Mouse (Mus musculus): ENCODE data around the gene Prss22. TPM values are rescaled to one million over a fixed set of nuclear protein-coding genes. Genes with fewer than 3 reads are reported as not detected.

Prss22 gene
- polyA plus RNA-seq, 1 experiment, result 0.04 TPM

GRCm38 (mm10) chr17:24005049-24005448 lies 7.1 kb upstream of the Prss22 start:
- Histone ChIP-seq H3ac (ENCODE audit: control insufficient read depth, insufficient read length) (no peak overlapping the region), H3K27me3 (ENCODE audit: control insufficient read depth, insufficient read depth, insufficient read length) (no peaks in the 10 kb centered on the region), H3K4me2 (ENCODE audit: low read depth) (no peak overlapping the region), H3K79me2 (ENCODE audit: control insufficient read depth, insufficient read depth) (no peaks in the 10 kb centered on the region), H3K36me3 (ENCODE audit: control insufficient read depth, insufficient read depth) (no peaks in the 10 kb centered on the region), H3K4me3 (no peak overlapping the region)
- TF ChIP-seq CEBPB (IDR thresholded peaks at IDR 0.05; ENCODE audit: insufficient read depth, poor library complexity, severe bottlenecking) (no peak), REST (IDR thresholded peaks at IDR 0.05; ENCODE audit: insufficient read depth, insufficient read length) (no peak), MYOG (IDR thresholded peaks at IDR 0.05; ENCODE audit: control insufficient read depth in 1 of 3, insufficient read depth in 1 of 3, insufficient read length in 2 of 3, low read depth in 2 of 3) (no peak), POLR2A (IDR thresholded peaks at IDR 0.05; ENCODE audit: insufficient read length, low read depth) (no peak), USF1 (IDR thresholded peaks at IDR 0.05; ENCODE audit: low read depth) (no peak), SRF (IDR thresholded peaks at IDR 0.05; ENCODE audit: control insufficient read depth, insufficient read length, low read depth) (no peak), MAX (IDR thresholded peaks at IDR 0.05; ENCODE audit: low read depth) (no peak), TCF3 (IDR thresholded peaks at IDR 0.05; ENCODE audit: insufficient read length, low read depth) (no peak), POLR2AphosphoS2 (IDR thresholded peaks at IDR 0.05; ENCODE audit: insufficient read length, low read depth) (no peak), TCF12 (IDR thresholded peaks at IDR 0.05; ENCODE audit: insufficient read depth, poor library complexity, severe bottlenecking) (no peak)

DNA sequence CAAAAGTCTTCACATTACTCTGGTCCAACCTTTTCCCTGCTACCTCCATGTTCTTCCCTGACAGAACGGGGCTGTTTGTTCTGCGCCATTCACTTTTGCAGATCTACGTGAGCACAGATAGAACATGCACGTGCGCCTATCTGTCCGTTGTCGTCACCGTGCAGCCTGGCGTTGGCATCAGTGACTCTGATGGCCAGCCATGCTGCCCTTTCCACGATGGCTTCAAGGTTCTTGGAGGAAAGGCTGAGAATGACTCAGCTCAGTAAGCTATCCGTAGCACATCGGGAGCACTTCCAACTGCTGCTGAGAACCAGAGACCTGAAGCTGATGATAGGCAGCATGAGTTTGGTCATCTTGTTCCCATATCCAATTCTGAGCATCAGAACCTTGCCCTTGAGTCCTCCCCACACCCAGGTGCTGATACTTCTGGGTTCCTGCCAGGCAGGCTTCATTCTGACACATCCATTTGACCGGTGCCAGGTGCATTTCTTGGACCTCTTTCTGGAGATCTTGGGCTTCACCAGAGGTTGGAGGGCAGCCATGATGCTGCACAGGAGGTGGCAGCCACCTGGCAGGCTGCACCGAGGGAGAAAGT lies 6.3 kb upstream of the Prss22 start:
- no peaks in the 10 kb centered on the region for H3K36me3 ChIP-seq (ENCODE audit: control insufficient read depth, insufficient read depth)
- TF ChIP-seq USF1 (IDR thresholded peaks at IDR 0.05; ENCODE audit: low read depth) (no peak), MYOG (IDR thresholded peaks at IDR 0.05; ENCODE audit: control insufficient read depth in 1 of 3, insufficient read depth in 1 of 3, insufficient read length in 2 of 3, low read depth in 2 of 3) (no peak), REST (IDR thresholded peaks at IDR 0.05; ENCODE audit: insufficient read depth, insufficient read length) (no peak)
- H3K27me3 ChIP-seq (ENCODE audit: control insufficient read depth, insufficient read depth, insufficient read length), result no peaks in the 10 kb centered on the region
- H3K79me2 ChIP-seq (ENCODE audit: control insufficient read depth, insufficient read depth), result no peaks in the 10 kb centered on the region
- H3K4me2 ChIP-seq (ENCODE audit: low read depth), result no peak overlapping the region
- H3ac ChIP-seq (ENCODE audit: control insufficient read depth, insufficient read length), result no peak overlapping the region
- H3K4me3 ChIP-seq, result no peak overlapping the region

GRCm38 (mm10) chr17:24000404-24000803 lies 2.5 kb upstream of the Prss22 start:
- H3K79me2 ChIP-seq (ENCODE audit: control insufficient read depth, insufficient read depth), result no peaks in the 10 kb centered on the region
- no peaks in the 10 kb centered on the region for H3K27me3 ChIP-seq (ENCODE audit: control insufficient read depth, insufficient read depth, insufficient read length)
- H3K36me3 ChIP-seq (ENCODE audit: control insufficient read depth, insufficient read depth), result no peaks in the 10 kb centered on the region
- no peak overlapping the region for H3ac ChIP-seq (ENCODE audit: control insufficient read depth, insufficient read length)
- H3K4me2 ChIP-seq (ENCODE audit: low read depth), result peak overlapping the region; percentile 70
- no peak overlapping the region for H3K4me3 ChIP-seq
- peak; percentile 16 for TF ChIP-seq MAX (IDR thresholded peaks at IDR 0.05; ENCODE audit: low read depth)
- TF ChIP-seq E2F4 (IDR thresholded peaks at IDR 0.05; ENCODE audit: insufficient read depth), result no peak
- peak; percentile 65 for TF ChIP-seq TCF3 (IDR thresholded peaks at IDR 0.05; ENCODE audit: insufficient read length, low read depth)
- TF ChIP-seq POLR2A (IDR thresholded peaks at IDR 0.05; ENCODE audit: insufficient read length, low read depth), result no peak
- TF ChIP-seq REST (IDR thresholded peaks at IDR 0.05; ENCODE audit: insufficient read depth, insufficient read length), result no peak
- peak; percentile 54 to 89 (median 62) for TF ChIP-seq MYOG (IDR thresholded peaks at IDR 0.05; ENCODE audit: control insufficient read depth in 1 of 3, insufficient read depth in 1 of 3, insufficient read length in 2 of 3, low read depth in 2 of 3)
- TF ChIP-seq MYOD1 (IDR thresholded peaks at IDR 0.05; ENCODE audit: control insufficient read depth in 1 of 3, insufficient read length in 2 of 3, low read depth in 2 of 3), result peak in 2 of 3 experiments; percentile 77 to 91
- no peak for TF ChIP-seq SRF (IDR thresholded peaks at IDR 0.05; ENCODE audit: control insufficient read depth, insufficient read length, low read depth)
- TF ChIP-seq TCF12 (IDR thresholded peaks at IDR 0.05; ENCODE audit: insufficient read depth, poor library complexity, severe bottlenecking), result peak; percentile 69

GRCm38 (mm10) chr17:23998383-23998782 lies 483 bp upstream of the Prss22 start:
- H3ac ChIP-seq (ENCODE audit: control insufficient read depth, insufficient read length), result no peak overlapping the region
- TF ChIP-seq MYOD1 (IDR thresholded peaks at IDR 0.05; ENCODE audit: control insufficient read depth in 1 of 3, insufficient read length in 2 of 3, low read depth in 2 of 3) (no peak), USF1 (IDR thresholded peaks at IDR 0.05; ENCODE audit: low read depth) (no peak), TCF12 (IDR thresholded peaks at IDR 0.05; ENCODE audit: insufficient read depth, poor library complexity, severe bottlenecking) (no peak), TCF3 (IDR thresholded peaks at IDR 0.05; ENCODE audit: insufficient read length, low read depth) (no peak), MYOG (IDR thresholded peaks at IDR 0.05; ENCODE audit: control insufficient read depth in 1 of 3, insufficient read depth in 1 of 3, insufficient read length in 2 of 3, low read depth in 2 of 3) (no peak), MAX (IDR thresholded peaks at IDR 0.05; ENCODE audit: low read depth) (no peak), POLR2AphosphoS2 (IDR thresholded peaks at IDR 0.05; ENCODE audit: insufficient read length, low read depth) (no peak), REST (IDR thresholded peaks at IDR 0.05; ENCODE audit: insufficient read depth, insufficient read length) (no peak), SRF (IDR thresholded peaks at IDR 0.05; ENCODE audit: control insufficient read depth, insufficient read length, low read depth) (no peak), POLR2A (IDR thresholded peaks at IDR 0.05; ENCODE audit: insufficient read length, low read depth) (no peak), E2F4 (IDR thresholded peaks at IDR 0.05; ENCODE audit: insufficient read depth) (no peak), CEBPB (IDR thresholded peaks at IDR 0.05; ENCODE audit: insufficient read depth, poor library complexity, severe bottlenecking) (no peak)
- H3K79me2 ChIP-seq (ENCODE audit: control insufficient read depth, insufficient read depth), result no peaks in the 10 kb centered on the region
- H3K4me3 ChIP-seq, result no peak overlapping the region
- H3K36me3 ChIP-seq (ENCODE audit: control insufficient read depth, insufficient read depth), result no peaks in the 10 kb centered on the region
- no peaks in the 10 kb centered on the region for H3K27me3 ChIP-seq (ENCODE audit: control insufficient read depth, insufficient read depth, insufficient read length)
- no peak overlapping the region for H3K4me2 ChIP-seq (ENCODE audit: low read depth)

GRCm38 (mm10) chr17:23995421-23995820 lies 2.5 kb downstream of the Prss22 start:
- TF ChIP-seq REST (IDR thresholded peaks at IDR 0.05; ENCODE audit: insufficient read depth, insufficient read length) (no peak), MAX (IDR thresholded peaks at IDR 0.05; ENCODE audit: low read depth) (no peak), TCF3 (IDR thresholded peaks at IDR 0.05; ENCODE audit: insufficient read length, low read depth) (no peak), POLR2A (IDR thresholded peaks at IDR 0.05; ENCODE audit: insufficient read length, low read depth) (no peak), MYOD1 (IDR thresholded peaks at IDR 0.05; ENCODE audit: control insufficient read depth in 1 of 3, insufficient read length in 2 of 3, low read depth in 2 of 3) (no peak), CEBPB (IDR thresholded peaks at IDR 0.05; ENCODE audit: insufficient read depth, poor library complexity, severe bottlenecking) (no peak), SRF (IDR thresholded peaks at IDR 0.05; ENCODE audit: control insufficient read depth, insufficient read length, low read depth) (no peak), USF1 (IDR thresholded peaks at IDR 0.05; ENCODE audit: low read depth) (no peak), E2F4 (IDR thresholded peaks at IDR 0.05; ENCODE audit: insufficient read depth) (no peak), MYOG (IDR thresholded peaks at IDR 0.05; ENCODE audit: control insufficient read depth in 1 of 3, insufficient read depth in 1 of 3, insufficient read length in 2 of 3, low read depth in 2 of 3) (no peak), POLR2AphosphoS2 (IDR thresholded peaks at IDR 0.05; ENCODE audit: insufficient read length, low read depth) (no peak)
- no peak overlapping the region for H3ac ChIP-seq (ENCODE audit: control insufficient read depth, insufficient read length)
- no peaks in the 10 kb centered on the region for H3K27me3 ChIP-seq (ENCODE audit: control insufficient read depth, insufficient read depth, insufficient read length)
- H3K79me2 ChIP-seq (ENCODE audit: control insufficient read depth, insufficient read depth), result no peaks in the 10 kb centered on the region
- no peak overlapping the region for H3K4me3 ChIP-seq
- no peaks in the 10 kb centered on the region for H3K36me3 ChIP-seq (ENCODE audit: control insufficient read depth, insufficient read depth)
- no peak overlapping the region for H3K4me2 ChIP-seq (ENCODE audit: low read depth)

Data from myocyte (in vitro differentiated cells).